Mouse (Mus musculus): ENCODE measurements at regions not wholly inside any gene's neighbourhood (a gene's known extent, or its start where the extent isn't known, plus 50 kb on each side); places are given as distances from the start of the nearest gene placed in this dataset.

- no peak for TF ChIP-seq CTCF (IDR thresholded peaks at IDR 0.05; ENCODE audit: low read depth)
- no peak for TF ChIP-seq EP300 (IDR thresholded peaks at IDR 0.05; ENCODE audit: low read depth)
Measured at GRCm38 (mm10) chr10:18931344-18931743, 84.1 kb downstream of the Tnfaip3 start.

Measured in heart, postnatal 0 days (tissue).